Mouse (Mus musculus) left cerebral cortex, postnatal 25 days (tissue): ENCODE data around the gene Rtn3. TPM values are rescaled to one million over a fixed set of nuclear protein-coding genes. Genes with fewer than 3 reads are reported as not detected.

Experiments used
- DNase-seq, 2 experiments: peaks; one replicate each; pipeline ENCODE4 v3.0.0; 2022; ENCODE audit warnings: low spot score in 2 of 2, mixed read lengths in 1 of 2
- intact Hi-C: fragments of 180-260 bp; cut with DNase I; formaldehyde crosslinking; loops from one replicate; pipeline ENCODE4 v1.15.1; 2025
- total RNA-seq, 2 experiments: library from RNA; stranded (reverse); gene quantifications; 2 replicates each; pipeline ENCODE4 v1.2.3; 2021

Gene Rtn3
- total RNA-seq, 2 experiments from 2014 or later, result 854 to 900 TPM

- intact Hi-C loops, result no loop called here
- DNase-seq, result peak in 1 of 2 experiments; percentile 37
Measured at GRCm38 (mm10) chr19:7424590-7425397, 58.3 kb downstream of the Rtn3 start.

GRCm38 (mm10) chr19:7424131-7424530 is 59.0 kb downstream of the Rtn3 start:
- no peak for DNase-seq
- intact Hi-C loops, result no loop called here

GRCm38 (mm10) chr19:7423656-7424030 is 59.4 kb downstream of the Rtn3 start:
- DNase-seq, result no peak
- intact Hi-C loops, result no loop called here

- intact Hi-C loops, result no loop called here
- peak; percentile 76 for DNase-seq
Measured at GRCm38 (mm10) chr19:7423028-7423655, 59.9 kb downstream of the Rtn3 start.

- peak in 1 of 2 experiments; percentile 39 for DNase-seq
- intact Hi-C loops, result no loop called here
Measured at GRCm38 (mm10) chr19:7422656-7423027, 60.4 kb downstream of the Rtn3 start.

GRCm38 (mm10) chr19:7421602-7422591 is 61.2 kb downstream of the Rtn3 start:
- intact Hi-C loops, result no loop called here
- DNase-seq, result peak; percentile 63 to 86

GRCm38 (mm10) chr19:7420841-7421601 is 62.1 kb downstream of the Rtn3 start:
- intact Hi-C loops, result no loop called here
- DNase-seq, result no peak

GRCm38 (mm10) chr19:7420108-7420507 is 63.0 kb downstream of the Rtn3 start:
- no peak for DNase-seq
- intact Hi-C loops, result no loop called here

- no peak for DNase-seq
- intact Hi-C loops, result loop anchor here (2.0 to 10.0 kb wide), 2 partner anchors 150 to 364 kb away; partner anchors contain the start of gene Macrod1
Measured at GRCm38 (mm10) chr19:7419134-7419533, 63.9 kb downstream of the Rtn3 start.

GRCm38 (mm10) chr19:7417911-7418849 is 64.9 kb downstream of the Rtn3 start:
- DNase-seq, result peak; percentile 80 to 83
- intact Hi-C loops, result loop anchor here (2.0 to 10.0 kb wide), 5 partner anchors 35 to 363 kb away; partner anchors contain the start of genes Macrod1, Naa40 and Spindoc

- intact Hi-C loops, result loop anchor here (2.0 to 10.0 kb wide), 4 partner anchors 34 to 362 kb away; partner anchors contain the start of genes Macrod1, Naa40 and Spindoc
- peak; percentile 74 to 76 for DNase-seq
Measured at GRCm38 (mm10) chr19:7416834-7417735, 66.0 kb downstream of the Rtn3 start, which contains the start of gene 2700081O15Rik. 2700081O15Rik (plus strand) TSS chr19:7417625.

GRCm38 (mm10) chr19:7415916-7416833 is 66.9 kb downstream of the Rtn3 start:
- intact Hi-C loops, result loop anchor here (2.0 to 10.0 kb wide), 4 partner anchors 33 to 361 kb away; partner anchors contain the start of genes Macrod1, Naa40 and Spindoc
- DNase-seq, result no peak

- intact Hi-C loops, result loop anchor here (10.0 kb wide), 1 partner anchor 358 kb away; the partner anchor contains the start of gene Macrod1
Measured at GRCm38 (mm10) chr19:7412361-7412760, 70.7 kb downstream of the Rtn3 start.

GRCm38 (mm10) chr19:7404623-7405229 is 78.4 kb downstream of the Rtn3 start:
- no peak for DNase-seq
- intact Hi-C loops, result no loop called here

More at GRCm38 (mm10) chr19:7412361-7412760, 70.7 kb downstream of the Rtn3 start:
- no peak for DNase-seq

- DNase-seq, result no peak
- intact Hi-C loops, result no loop called here
Measured at GRCm38 (mm10) chr19:7400635-7401034, 82.4 kb downstream of the Rtn3 start.
